Mouse (Mus musculus) stomach, embryonic 15.5 days (tissue): Measurements from ENCODE around the gene Arl4d. TPM values are rescaled to one million over a fixed set of nuclear protein-coding genes. Genes with fewer than 3 reads are reported as not detected.
"Not testable (repeated sequence)": the region's sequence is repeated elsewhere in the genome, so short reads cannot be mapped to it uniquely, and the experiment has no call there.

ENCODE experiments used
- ATAC-seq: fragments of 200-750 bp; cut with Nextera tagmentation; 2 replicates; pipeline ENCODE4 v1.8.0; 2017; ENCODE audit warnings: low read depth, moderate number of reproducible peaks, moderate TSS enrichment; ENCODE audit not compliant: insufficient read depth, low FRiP score
- H3K27ac ChIP-seq: fragments of 300-500 bp; sonication (generic); 2 replicates; pipeline ENCODE4 v1.5.1; 2015; ENCODE audit warnings: mild to moderate bottlenecking, inconsistent platforms
- H3K27me3 ChIP-seq: fragments of 300-500 bp; sonication (generic); replicated peaks from 2 replicates; pipeline ENCODE4 v1.6.1; 2015; ENCODE audit warnings: inconsistent platforms
- H3K36me3 ChIP-seq: fragments of 300-500 bp; sonication (generic); 2 replicates; pipeline ENCODE4 v1.6.1; 2015; ENCODE audit warnings: inconsistent platforms
- H3K4me1 ChIP-seq: fragments of 300-500 bp; sonication (generic); 2 replicates; pipeline ENCODE4 v1.6.1; 2015; ENCODE audit warnings: inconsistent platforms
- H3K4me2 ChIP-seq: fragments of 300-500 bp; sonication (generic); 2 replicates; pipeline ENCODE4 v1.6.1; 2015; ENCODE audit warnings: mild to moderate bottlenecking, inconsistent platforms
- H3K4me3 ChIP-seq: fragments of 300-500 bp; sonication (generic); replicated peaks from 2 replicates; pipeline ENCODE4 v1.5.1; 2015; ENCODE audit warnings: inconsistent platforms
- H3K9ac ChIP-seq: fragments of 300-500 bp; sonication (generic); 2 replicates; pipeline ENCODE4 v1.6.1; 2015; ENCODE audit warnings: inconsistent platforms
- H3K9me3 ChIP-seq: fragments of 300-500 bp; sonication (generic); 2 replicates; pipeline ENCODE4 v1.6.1; 2016; ENCODE audit warnings: inconsistent platforms
- WGBS: fragments of 180-500 bp; shearing (Covaris S2); methylation state at CpG from one replicate; pipeline ENCODE4 v1.1.7; 2015; 5-methylcytosine and 5-hydroxymethylcytosine counted together
- polyA plus RNA-seq: library from polyadenylated mRNA; unstranded; fragments of >200 nt; fragmentation: Nextera tagmentation; extraction: Ambion mirVana; gene quantifications from 2 replicates; pipeline ENCODE4 v1.2.1, GENCODE M21; 2015

Gene Arl4d
- polyA plus RNA-seq, 1 experiment from 2014 or later, result 7.7 TPM

- Histone ChIP-seq H3K9ac (no peak overlapping the region), H3K9me3 (no peaks in the 10 kb centered on the region), H3K27ac (peak overlapping the region; percentile 96), H3K36me3 (no peaks in the 10 kb centered on the region), H3K27me3 (no peaks in the 10 kb centered on the region; the same call in 1 of the 2 replicates), H3K4me2 (peak overlapping the region; percentile 53), H3K4me3 (peak overlapping the region; percentile 28), H3K4me1 (peaks cover 3% of the 10 kb centered on the region; the same call in 1 of the 2 replicates)
- WGBS, result 8% methylated on average over 3 of the region's 3 CpGs
- ATAC-seq, result peak; percentile 14
Measured at GRCm38 (mm10) chr11:101657528-101657885, 7.8 kb upstream of the Arl4d start.

- Histone ChIP-seq H3K4me2 (peak overlapping the region; percentile 53), H3K4me3 (peak overlapping the region; percentile 28), H3K27ac (peak overlapping the region; percentile 96)
- H3K4me1 ChIP-seq, H3K9ac ChIP-seq, H3K36me3 ChIP-seq, H3K27me3 ChIP-seq, H3K9me3 ChIP-seq: not testable (repeated sequence)
- under 1% methylated on average over 38 of the region's 40 CpGs for WGBS
- ATAC-seq, result peak; percentile 93
Measured at GRCm38 (mm10) chr11:101657886-101658750, 7.2 kb upstream of the Arl4d start.

GRCm38 (mm10) chr11:101658751-101659558 lies 6.4 kb upstream of the Arl4d start:
- peak overlapping the region; percentile 88 for H3K27ac ChIP-seq
- no peaks in the 10 kb centered on the region for H3K27me3 ChIP-seq
- ATAC-seq, result no peak; the same call in 1 of the 2 replicates
- H3K9ac ChIP-seq, result no peak overlapping the region
- no peaks in the 10 kb centered on the region for H3K9me3 ChIP-seq
- H3K4me2 ChIP-seq, result no peak overlapping the region
- H3K4me1 ChIP-seq, result peaks cover 3% of the 10 kb centered on the region; the same call in 1 of the 2 replicates
- H3K36me3 ChIP-seq, result no peaks in the 10 kb centered on the region
- no peak overlapping the region for H3K4me3 ChIP-seq
- WGBS, result 24% methylated on average over 10 of the region's 10 CpGs

DNA sequence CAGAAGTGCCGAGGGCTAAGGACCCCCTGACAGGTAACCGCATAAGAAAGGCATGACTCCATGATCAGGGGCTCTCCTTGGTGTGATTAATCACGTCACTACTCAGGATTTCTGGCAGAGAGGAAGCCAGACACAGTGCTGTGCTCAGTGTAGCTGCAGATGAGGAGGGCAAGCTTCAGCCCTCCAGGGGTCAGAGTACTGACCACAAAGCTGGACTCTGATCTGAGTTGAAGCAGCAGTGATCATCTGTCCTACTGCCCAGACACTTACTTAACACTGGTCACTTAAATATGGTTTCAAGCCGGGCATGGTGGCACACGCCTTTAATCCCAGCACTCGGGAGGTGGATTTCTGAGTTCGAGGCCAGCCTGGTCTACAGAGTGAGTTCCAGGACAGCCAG lies 4.2 kb upstream of the Arl4d start:
- H3K9ac ChIP-seq, result no peak overlapping the region
- ATAC-seq, result no peak
- H3K27me3 ChIP-seq, result no peaks in the 10 kb centered on the region
- H3K36me3 ChIP-seq, result no peaks in the 10 kb centered on the region
- 71% methylated on average over 7 of the region's 7 CpGs for WGBS
- H3K4me2 ChIP-seq, result no peak overlapping the region
- H3K27ac ChIP-seq, result no peak overlapping the region
- no peaks in the 10 kb centered on the region for H3K9me3 ChIP-seq
- no peak overlapping the region for H3K4me3 ChIP-seq
- H3K4me1 ChIP-seq, result peaks cover 7% of the 10 kb centered on the region; the same call in 1 of the 2 replicates

DNA sequence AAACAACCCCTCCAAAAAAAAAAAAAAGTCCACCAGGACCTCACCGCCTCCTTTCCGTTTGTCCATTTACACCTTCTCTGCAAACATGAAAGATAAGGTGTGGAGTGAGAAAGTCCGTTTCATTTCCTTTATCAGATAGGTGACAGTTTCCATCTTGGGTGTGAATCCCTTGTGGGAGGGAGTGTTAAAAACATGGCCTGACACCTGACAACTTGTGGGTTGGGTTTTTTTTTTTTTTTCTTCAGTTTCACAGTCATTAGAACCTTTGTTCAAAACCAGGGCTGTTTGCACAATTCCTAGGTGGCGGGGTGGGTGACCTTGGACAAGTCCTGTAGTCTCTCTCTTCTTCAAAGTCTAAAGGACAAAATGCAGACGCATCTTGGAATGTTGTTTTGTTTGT lies 3.6 kb upstream of the Arl4d start:
- no peaks in the 10 kb centered on the region for H3K27me3 ChIP-seq
- H3K9ac ChIP-seq, result no peak overlapping the region
- no peaks in the 10 kb centered on the region for H3K9me3 ChIP-seq
- H3K27ac ChIP-seq, result no peak overlapping the region
- H3K4me3 ChIP-seq, result no peak overlapping the region
- peaks cover 10% of the 10 kb centered on the region; the same call in 1 of the 2 replicates for H3K4me1 ChIP-seq
- 33% methylated on average over 5 of the region's 5 CpGs for WGBS
- no peak overlapping the region for H3K4me2 ChIP-seq
- no peak for ATAC-seq
- H3K36me3 ChIP-seq, result no peaks in the 10 kb centered on the region

- 52% methylated on average over 11 of the region's 11 CpGs for WGBS
Measured at GRCm38 (mm10) chr11:101663229-101664027, 1.9 kb upstream of the Arl4d start.

GRCm38 (mm10) chr11:101665636-101665992 lies 273 bp downstream of the Arl4d start:
- Histone ChIP-seq H3K27me3 (no peaks in the 10 kb centered on the region), H3K9me3 (no peaks in the 10 kb centered on the region), H3K4me3 (peak overlapping the region; percentile 63), H3K4me1 (peaks cover 23% of the 10 kb centered on the region), H3K9ac (peak overlapping the region; percentile 55; the same call in 1 of the 2 replicates), H3K4me2 (peak overlapping the region; percentile 92), H3K36me3 (no peaks in the 10 kb centered on the region), H3K27ac (peak overlapping the region; percentile 89)
- ATAC-seq, result no peak
- WGBS, result 1% methylated on average over 24 of the region's 24 CpGs

More at GRCm38 (mm10) chr11:101663229-101664027, 1.9 kb upstream of the Arl4d start:
- Histone ChIP-seq H3K9me3 (no peaks in the 10 kb centered on the region), H3K27me3 (no peaks in the 10 kb centered on the region), H3K36me3 (no peaks in the 10 kb centered on the region), H3K27ac (no peak overlapping the region), H3K4me1 (peaks cover 19% of the 10 kb centered on the region), H3K4me3 (no peak overlapping the region), H3K4me2 (no peak overlapping the region), H3K9ac (no peak overlapping the region)
- no peak for ATAC-seq

- H3K4me1 ChIP-seq, result peaks cover 23% of the 10 kb centered on the region
- H3K4me3 ChIP-seq, result peak overlapping the region; percentile 63
- 68% methylated on average over 28 of the region's 28 CpGs for WGBS
- H3K4me2 ChIP-seq, result peak overlapping the region; percentile 92
- H3K36me3 ChIP-seq, result no peaks in the 10 kb centered on the region
- no peaks in the 10 kb centered on the region for H3K27me3 ChIP-seq
- no peaks in the 10 kb centered on the region for H3K9me3 ChIP-seq
- H3K27ac ChIP-seq, result no peak overlapping the region
- ATAC-seq, result no peak
- H3K9ac ChIP-seq, result peak overlapping the region; percentile 9; the same call in 1 of the 2 replicates
Measured at GRCm38 (mm10) chr11:101666626-101667345, 1.4 kb downstream of the Arl4d start.

- Histone ChIP-seq H3K27ac (peak overlapping the region; percentile 44; the same call in 1 of the 2 replicates), H3K9me3 (no peaks in the 10 kb centered on the region), H3K4me3 (no peak overlapping the region), H3K4me2 (peak overlapping the region; percentile 38), H3K4me1 (peaks cover 25% of the 10 kb centered on the region), H3K9ac (no peak overlapping the region), H3K27me3 (no peaks in the 10 kb centered on the region), H3K36me3 (no peaks in the 10 kb centered on the region)
- no peak for ATAC-seq
- WGBS, result 74% methylated on average over 14 of the region's 14 CpGs
Measured at GRCm38 (mm10) chr11:101667871-101668532, 2.7 kb downstream of the Arl4d start.

DNA sequence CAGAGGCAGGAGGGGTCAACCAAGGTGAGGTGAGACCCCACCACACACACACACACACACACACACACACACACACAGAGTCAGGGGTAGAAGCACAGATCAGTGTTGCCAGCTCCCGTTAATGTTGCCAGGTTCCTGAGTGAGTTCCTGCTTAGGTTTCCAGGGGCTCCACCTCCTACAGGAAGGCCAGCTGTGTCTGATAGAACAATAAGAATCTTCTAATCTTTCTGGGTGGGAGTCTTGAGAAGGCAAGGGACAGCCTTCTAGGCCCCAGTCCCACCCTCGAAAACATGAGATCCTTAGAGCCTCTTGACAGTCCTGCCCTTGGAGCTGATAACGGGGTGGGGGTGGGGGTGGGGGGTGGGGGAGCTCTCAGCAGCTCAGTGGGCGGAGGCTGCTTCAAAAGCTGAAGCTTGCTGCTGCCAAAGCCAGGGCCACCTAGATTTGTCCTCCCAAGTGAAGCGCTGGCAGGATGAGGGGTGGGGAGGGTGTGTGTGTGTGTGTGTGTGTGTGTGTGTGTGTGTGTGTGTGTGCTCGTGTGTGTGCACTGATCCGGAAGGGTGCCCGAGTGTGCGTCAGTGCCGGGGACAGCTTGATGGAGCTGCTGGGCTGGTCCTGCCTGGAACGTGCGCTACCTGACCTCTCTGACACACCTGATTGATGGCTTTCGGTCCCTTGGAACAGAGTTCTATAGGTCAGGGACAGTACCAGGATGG lies 3.4 kb downstream of the Arl4d start:
- Histone ChIP-seq H3K9ac (no peak overlapping the region), H3K4me1 (peaks cover 31% of the 10 kb centered on the region), H3K4me2 (peak overlapping the region; percentile 38), H3K9me3 (no peaks in the 10 kb centered on the region), H3K4me3 (no peak overlapping the region), H3K27ac (peak overlapping the region; percentile 44; the same call in 1 of the 2 replicates), H3K36me3 (no peaks in the 10 kb centered on the region), H3K27me3 (no peaks in the 10 kb centered on the region)
- ATAC-seq, result peak; percentile 41; the same call in 1 of the 2 replicates
- 20% methylated on average over 13 of the region's 13 CpGs for WGBS
